Mouse (Mus musculus) 3134 (cell line): Measurements from ENCODE around the gene Slc9a8.
A peak's percentile ranks its signal among the peaks of the same experiment; 100 is the strongest.

ENCODE experiments used
- DNase-seq: peaks from one replicate; pipeline ENCODE4 v3.0.0-alpha.2; 2011; ENCODE audit warnings: low spot score; ENCODE audit not compliant: insufficient read length; ENCODE audit errors: extremely low read depth

Gene Slc9a8

DNA sequence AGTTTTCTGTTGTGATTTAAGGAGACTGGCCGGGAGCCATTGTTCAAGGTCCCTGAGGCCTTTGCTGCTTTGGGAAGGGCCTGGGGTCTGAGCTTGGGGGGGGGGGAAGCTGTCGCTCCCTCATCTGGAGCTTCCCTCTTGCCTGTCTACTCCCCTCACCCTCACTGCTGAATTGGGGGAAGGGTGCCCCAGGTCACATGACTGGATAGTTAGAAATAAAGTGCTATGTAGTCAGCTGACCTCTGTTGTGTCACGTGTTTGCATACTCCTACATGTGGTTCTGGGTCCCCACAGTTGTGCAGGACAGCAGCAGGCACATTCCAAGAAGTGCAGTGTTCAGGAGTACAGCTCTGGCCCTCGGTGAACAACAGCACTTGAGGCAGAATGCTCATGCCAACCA, 55.2 kb downstream of the Slc9a8 start:
- no peak for DNase-seq

- DNase-seq, result no peak
Observed at GRCm38 (mm10) chr2:167478128-167478527, 56.6 kb downstream of the Slc9a8 start.

DNA sequence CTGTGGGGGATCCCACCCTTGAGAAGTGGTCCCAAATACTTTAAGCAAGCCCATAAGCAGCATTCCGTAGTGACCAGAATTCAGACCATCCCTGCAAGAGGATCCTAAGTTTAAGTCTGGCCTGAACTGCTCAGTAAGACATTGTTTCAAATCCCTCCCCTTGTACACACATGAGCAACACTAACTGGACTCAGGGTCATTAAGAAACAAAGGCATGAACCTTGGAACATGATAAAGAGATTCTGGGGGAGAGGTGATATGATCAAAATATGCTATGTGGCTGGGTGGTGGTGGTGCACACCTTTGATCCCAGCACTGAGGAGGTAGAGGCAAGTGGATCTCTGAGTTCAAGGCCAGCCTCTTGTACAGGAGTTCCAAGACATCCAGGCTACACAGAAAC, 58.0 kb downstream of the Slc9a8 start:
- DNase-seq, result no peak

- DNase-seq, result no peak
Observed at GRCm38 (mm10) chr2:167482681-167483080, 61.2 kb downstream of the Slc9a8 start.

- no peak for DNase-seq
Observed at GRCm38 (mm10) chr2:167483081-167483826, 61.7 kb downstream of the Slc9a8 start.

GRCm38 (mm10) chr2:167483827-167484410, 62.4 kb downstream of the Slc9a8 start:
- DNase-seq, result no peak

DNA sequence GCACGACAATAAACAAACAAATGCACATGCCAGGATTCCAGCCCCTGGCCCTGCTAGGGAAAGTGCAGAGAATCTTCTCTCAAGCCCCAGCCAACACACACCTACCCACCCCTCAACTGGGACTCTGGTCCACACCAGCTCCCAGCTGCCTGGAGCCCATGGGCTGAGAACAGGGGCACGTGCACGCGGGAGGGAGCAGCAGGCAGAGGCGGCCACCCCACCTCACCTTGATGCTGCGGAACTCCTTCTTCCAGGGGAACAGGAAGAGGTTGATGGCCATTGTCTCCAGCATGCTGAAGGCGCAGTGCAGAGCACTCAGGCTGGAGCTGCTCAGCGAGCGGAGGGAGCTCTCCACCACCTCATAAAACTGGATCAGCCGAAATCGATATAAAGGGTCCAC, 63.4 kb downstream of the Slc9a8 start:
- DNase-seq, result no peak

GRCm38 (mm10) chr2:167485501-167486377, 64.2 kb downstream of the Slc9a8 start:
- DNase-seq, result peak; percentile 94

- DNase-seq, result no peak
Observed at GRCm38 (mm10) chr2:167486573-167486972, 65.1 kb downstream of the Slc9a8 start.

- no peak for DNase-seq
Observed at GRCm38 (mm10) chr2:167487551-167487950, 66.0 kb downstream of the Slc9a8 start.

- DNase-seq, result no peak
Observed at GRCm38 (mm10) chr2:167487994-167488393, 66.5 kb downstream of the Slc9a8 start.

GRCm38 (mm10) chr2:167490813-167491525, 69.5 kb downstream of the Slc9a8 start:
- no peak for DNase-seq

DNA sequence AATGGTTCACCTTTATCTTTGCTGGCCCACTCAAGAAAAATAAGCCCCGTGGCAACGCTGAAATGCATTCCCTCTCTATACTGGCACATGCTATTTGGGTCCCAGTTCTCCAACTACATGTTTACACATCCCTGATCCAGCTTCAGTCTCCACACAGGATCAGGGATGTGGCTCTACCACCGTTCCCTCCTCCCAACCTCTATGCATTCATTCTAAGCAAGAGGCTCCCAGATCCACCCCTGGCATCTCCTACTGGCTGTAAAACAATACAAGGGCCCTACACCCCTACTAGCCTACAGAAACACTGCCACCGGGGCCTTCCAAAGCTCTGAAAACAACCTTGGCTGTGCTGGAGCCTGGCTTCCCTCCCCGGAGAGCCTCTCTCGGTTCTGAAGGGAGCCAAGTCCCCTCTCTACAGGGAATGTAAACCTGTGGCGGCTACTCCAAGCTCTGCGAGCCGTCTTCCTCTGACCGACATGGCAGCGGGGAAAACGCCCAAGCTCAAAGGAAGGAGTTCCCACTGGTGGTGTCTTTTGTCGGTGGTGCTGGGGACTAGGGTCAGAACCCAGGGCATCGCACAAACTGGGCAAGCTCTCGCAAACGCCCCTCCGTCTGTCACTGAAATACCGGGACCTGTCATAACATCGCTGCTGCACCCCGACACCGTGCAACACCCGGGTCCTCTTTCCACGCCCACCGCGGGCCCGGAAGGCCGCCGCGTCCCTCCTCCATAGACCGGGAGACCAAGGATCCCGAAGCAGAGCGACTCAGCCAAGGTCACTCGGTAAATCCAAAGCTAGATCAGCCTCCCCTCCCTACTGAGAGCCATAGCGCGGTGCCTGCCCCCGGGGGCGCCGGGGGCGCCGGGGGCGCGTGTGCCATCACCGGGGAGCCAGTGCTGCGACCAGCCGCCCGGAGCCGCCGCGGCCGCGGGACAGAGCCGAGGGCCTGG, 70.5 kb downstream of the Slc9a8 start, which contains the start of gene Rnf114:
TSS of gene Rnf114 (plus strand) at position 889 of the 952 bp plus-strand sequence.
- DNase-seq, result peak; percentile 63

- peak; percentile 95 for DNase-seq
Observed at GRCm38 (mm10) chr2:167492713-167493636, 71.5 kb downstream of the Slc9a8 start, which contains the start of gene Spata2. Gene Spata2 (minus strand): TSS chr2:167492887.

DNA sequence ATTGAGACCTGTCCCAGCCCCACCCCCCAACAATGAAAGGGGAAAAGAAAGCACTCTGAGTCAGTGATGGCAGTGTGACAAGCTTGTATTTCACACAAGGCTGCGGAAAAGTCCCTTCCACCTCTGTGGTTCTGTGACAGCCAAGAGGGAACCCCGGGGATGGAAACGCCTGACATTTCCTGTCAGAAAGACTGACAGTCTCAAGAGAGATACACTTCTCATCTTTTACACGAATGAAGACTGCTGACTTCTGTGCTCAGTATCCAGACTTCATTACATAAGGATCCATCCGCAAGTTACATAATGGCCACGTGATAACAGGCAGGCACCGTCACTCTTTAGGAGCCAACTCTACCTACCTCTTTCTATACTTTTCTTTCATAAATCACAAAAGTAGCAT, 74.9 kb downstream of the Slc9a8 start:
- DNase-seq, result no peak

- no peak for DNase-seq
Observed at GRCm38 (mm10) chr2:167497272-167497671, 75.8 kb downstream of the Slc9a8 start.

DNA sequence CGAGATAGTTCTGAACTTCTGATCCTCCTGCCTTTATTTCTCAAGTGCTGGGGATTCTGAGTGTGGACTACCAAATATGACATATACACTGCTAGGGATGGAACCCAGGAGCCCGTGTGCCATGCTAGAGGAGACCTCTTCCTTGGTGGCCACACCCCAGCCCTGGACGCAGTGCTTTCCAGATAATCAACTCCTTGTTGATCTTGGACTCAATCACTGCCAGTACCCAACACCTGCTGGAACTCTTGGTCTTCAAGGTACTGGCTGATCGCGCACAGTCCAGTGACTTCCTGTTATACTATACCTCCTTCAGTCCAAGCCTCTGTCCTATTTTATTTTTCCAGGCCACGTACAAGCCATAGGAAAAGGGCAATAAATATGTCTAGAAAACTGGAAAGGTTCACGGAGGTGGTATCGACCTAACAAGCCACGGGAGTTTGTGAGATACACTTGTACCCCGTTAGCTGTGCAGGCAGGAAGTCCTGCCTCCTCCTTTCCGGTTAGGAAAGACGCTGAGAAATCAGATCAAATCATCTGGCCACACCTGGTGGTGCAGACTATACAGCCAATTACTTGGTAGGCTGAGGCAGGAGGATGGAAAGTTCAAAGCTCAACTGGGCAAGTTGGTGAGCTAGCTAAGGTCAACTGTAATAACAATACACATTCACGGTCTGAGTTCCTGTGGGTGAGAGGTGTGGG, 81.2 kb downstream of the Slc9a8 start:
- no peak for DNase-seq
